Mouse (Mus musculus): ENCODE results near the gene Mki67.
A peak's percentile ranks its signal among the peaks of the same experiment; 100 is the strongest.
"Not testable (repeated sequence)": the region's sequence is repeated elsewhere in the genome, so short reads cannot be mapped to it uniquely, and the experiment has no call there.

Mki67 gene

GRCm38 (mm10) chr7:135716968-135717557, 902 bp upstream of the Mki67 start:
- no peak for DNase-seq (ENCODE audit: low spot score in 2 of 2)

GRCm38 (mm10) chr7:135716445-135716877, 300 bp upstream of the Mki67 start:
- DNase-seq (ENCODE audit: low spot score in 2 of 2) = peak; percentile 72 to 75

- DNase-seq (ENCODE audit: low spot score in 2 of 2) = no peak
These were observed 995 bp downstream of the Mki67 start for GRCm38 (mm10) chr7:135715166-135715565.

GRCm38 (mm10) chr7:135713326-135713725, 2.8 kb downstream of the Mki67 start:
- no peak for DNase-seq (ENCODE audit: low spot score in 2 of 2)

- DNase-seq (ENCODE audit: low spot score in 2 of 2) = no peak
These were observed 3.6 kb downstream of the Mki67 start for GRCm38 (mm10) chr7:135712534-135712933.

GRCm38 (mm10) chr7:135710702-135711101, 5.5 kb downstream of the Mki67 start:
- no peak for DNase-seq (ENCODE audit: low spot score in 2 of 2)

- no peak for DNase-seq (ENCODE audit: low spot score in 2 of 2)
These were observed 10.4 kb downstream of the Mki67 start for GRCm38 (mm10) chr7:135705753-135706152.

- DNase-seq (ENCODE audit: low spot score in 2 of 2) = no peak
These were observed 11.1 kb downstream of the Mki67 start for GRCm38 (mm10) chr7:135705083-135705482.

- no peak for DNase-seq (ENCODE audit: low spot score in 2 of 2)
These were observed 11.9 kb downstream of the Mki67 start for GRCm38 (mm10) chr7:135704251-135704650.

- DNase-seq (ENCODE audit: low spot score in 2 of 2) = no peak
These were observed 12.5 kb downstream of the Mki67 start for GRCm38 (mm10) chr7:135703600-135704148.

GRCm38 (mm10) chr7:135699351-135699750, 16.8 kb downstream of the Mki67 start:
- not testable (repeated sequence) for DNase-seq (ENCODE audit: low spot score in 2 of 2)

GRCm38 (mm10) chr7:135698362-135698761, 17.8 kb downstream of the Mki67 start:
- DNase-seq (ENCODE audit: low spot score in 2 of 2) = no peak

- DNase-seq (ENCODE audit: low spot score in 2 of 2) = not testable (repeated sequence)
These were observed 19.0 kb downstream of the Mki67 start for GRCm38 (mm10) chr7:135697021-135697740.

- no peak for DNase-seq (ENCODE audit: low spot score in 2 of 2)
These were observed 20.0 kb downstream of the Mki67 start for GRCm38 (mm10) chr7:135696127-135696526.

GRCm38 (mm10) chr7:135694796-135695195, 21.4 kb downstream of the Mki67 start:
- DNase-seq (ENCODE audit: low spot score in 2 of 2) = no peak

- DNase-seq (ENCODE audit: low spot score in 2 of 2) = no peak
These were observed 22.0 kb downstream of the Mki67 start for GRCm38 (mm10) chr7:135694130-135694529.

GRCm38 (mm10) chr7:135691941-135692340, 24.2 kb downstream of the Mki67 start:
- no peak for DNase-seq (ENCODE audit: low spot score in 2 of 2)

- no peak for DNase-seq (ENCODE audit: low spot score in 2 of 2)
These were observed 26.8 kb downstream of the Mki67 start for GRCm38 (mm10) chr7:135689396-135689795.

GRCm38 (mm10) chr7:135684938-135685337, 31.2 kb downstream of the Mki67 start:
- no peak for DNase-seq (ENCODE audit: low spot score in 2 of 2)

GRCm38 (mm10) chr7:135684098-135684497, 32.1 kb downstream of the Mki67 start:
- not testable (repeated sequence) for DNase-seq (ENCODE audit: low spot score in 2 of 2)

GRCm38 (mm10) chr7:135680334-135680733, 35.8 kb downstream of the Mki67 start:
- DNase-seq (ENCODE audit: low spot score in 2 of 2) = peak in 1 of 2 experiments; percentile 39

- no peak for DNase-seq (ENCODE audit: low spot score in 2 of 2)
These were observed 39.4 kb downstream of the Mki67 start for GRCm38 (mm10) chr7:135676722-135677121.

- DNase-seq (ENCODE audit: low spot score in 2 of 2) = no peak
These were observed 42.6 kb downstream of the Mki67 start for GRCm38 (mm10) chr7:135673576-135673975.
